Mouse (Mus musculus) embryonic facial prominence, embryonic 14.5 days (tissue): Measurements from ENCODE around the gene Olfr70. TPM values are rescaled to one million over a fixed set of nuclear protein-coding genes. Genes with fewer than 3 reads are reported as not detected.

Experiments
- ATAC-seq: fragments of 200-750 bp; cut with Nextera tagmentation; 2 replicates; pipeline ENCODE4 v1.8.0; 2017; ENCODE audit warnings: low read depth, moderate number of reproducible peaks, moderate TSS enrichment
- DNase-seq: peaks from one replicate; pipeline ENCODE4 v3.0.0-alpha.2; 2015; ENCODE audit warnings: low spot score
- H3K27ac ChIP-seq: fragments of 300-500 bp; sonication (generic); replicated peaks from 2 replicates; pipeline ENCODE4 v1.5.1; 2014; ENCODE audit warnings: low read depth, mild to moderate bottlenecking, low read length, moderate library complexity
- H3K27me3 ChIP-seq: fragments of 300-500 bp; sonication (generic); replicated peaks from 2 replicates; pipeline ENCODE4 v1.6.1; 2014; ENCODE audit warnings: low read length; ENCODE audit not compliant: control insufficient read depth, insufficient read depth
- H3K36me3 ChIP-seq: fragments of 300-500 bp; sonication (generic); 2 replicates; pipeline ENCODE4 v1.6.1; 2014; ENCODE audit warnings: low read length, mixed read lengths; ENCODE audit not compliant: control insufficient read depth, insufficient read depth
- H3K4me1 ChIP-seq: fragments of 300-500 bp; sonication (generic); 2 replicates; pipeline ENCODE4 v1.6.1; 2014; ENCODE audit warnings: antibody characterized with exemption, low read length; ENCODE audit not compliant: control insufficient read depth, insufficient read depth
- H3K4me2 ChIP-seq: fragments of 300-500 bp; sonication (generic); 2 replicates; pipeline ENCODE4 v1.6.1; 2014; ENCODE audit warnings: low read depth, mild to moderate bottlenecking, low read length, moderate library complexity, mixed read lengths
- H3K4me3 ChIP-seq: fragments of 300-500 bp; sonication (generic); 2 replicates; pipeline ENCODE4 v1.5.1; 2014; ENCODE audit warnings: low read depth, mild to moderate bottlenecking, low read length
- H3K9ac ChIP-seq: fragments of 300-500 bp; sonication (generic); 2 replicates; pipeline ENCODE4 v1.6.1; 2014; ENCODE audit warnings: low read depth, mild to moderate bottlenecking, low read length, moderate library complexity, mixed read lengths
- H3K9me3 ChIP-seq: fragments of 300-500 bp; sonication (generic); 2 replicates; pipeline ENCODE4 v1.6.1; 2016; ENCODE audit warnings: low read length; ENCODE audit not compliant: control insufficient read depth
- WGBS: fragments of 180-500 bp; shearing (Covaris S2); extraction: QIAGEN DNeasy Blood & Tissue Kit; methylation state at CpG from one replicate; pipeline ENCODE4 v1.1.7; 2014; 5-methylcytosine and 5-hydroxymethylcytosine counted together
- polyA plus RNA-seq: library from polyadenylated mRNA; unstranded; fragments of >200 nt; fragmentation: Nextera tagmentation; extraction: Ambion mirVana; gene quantifications from 2 replicates; pipeline ENCODE4 v1.2.1, GENCODE M21; 2014

The Olfr70 gene
- not detected in 2 replicates for polyA plus RNA-seq

- no peak within 1 kb of the TSS for H3K9ac ChIP-seq
- H3K4me2 ChIP-seq, result no peak within 1 kb of the TSS
- H3K9me3 ChIP-seq, result no peaks in the 10 kb centered on the region
- 87% methylated on average over 6 of the region's 6 CpGs for WGBS
- H3K4me3 ChIP-seq, result no peak within 1 kb of the TSS
- no peak within 1 kb of the TSS for H3K27ac ChIP-seq
- H3K4me1 ChIP-seq, result no peaks in the 10 kb centered on the region
- DNase-seq (no peak), ATAC-seq (no peak)
- no peaks in the 10 kb centered on the region for H3K27me3 ChIP-seq
- no peaks in the 10 kb centered on the region for H3K36me3 ChIP-seq
Measured at GRCm38 (mm10) chr4:43700707-43701106, at the start of gene Olfr70. Gene Olfr70, minus strand, starts transcription at chr4:43700807.

GRCm38 (mm10) chr4:43745187-43745586 lies 44.6 kb upstream of the Olfr70 start:
- ATAC-seq, result no peak
- WGBS, result 14% methylated on average over 6 of the region's 6 CpGs

DNA sequence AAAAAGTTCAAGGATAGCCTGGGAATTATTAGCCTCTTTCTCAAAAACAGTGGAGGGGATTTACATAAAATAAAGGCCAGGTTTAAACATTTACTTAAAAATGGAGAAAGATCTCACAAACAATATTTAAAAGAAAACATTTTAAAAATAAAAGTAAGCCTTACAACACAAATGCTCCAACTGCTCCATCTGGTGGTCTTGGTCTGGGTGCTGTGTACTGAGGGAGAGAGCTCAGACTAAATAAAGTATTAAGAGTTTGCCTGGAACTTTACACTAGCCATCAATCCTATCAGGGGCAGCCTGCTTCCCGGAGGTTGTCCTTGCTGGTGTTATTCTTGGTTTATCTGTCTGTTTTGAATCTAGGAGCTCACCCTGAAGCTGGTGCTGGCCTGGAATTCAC lies 42.5 kb upstream of the Olfr70 start:
- no peak overlapping the region for H3K4me2 ChIP-seq
- H3K36me3 ChIP-seq, result no peaks in the 10 kb centered on the region
- H3K27ac ChIP-seq, result no peak overlapping the region
- H3K4me1 ChIP-seq, result no peaks in the 10 kb centered on the region
- H3K9me3 ChIP-seq, result no peaks in the 10 kb centered on the region
- H3K27me3 ChIP-seq, result no peaks in the 10 kb centered on the region
- ATAC-seq (no peak), DNase-seq (no peak)
- 45% methylated on average over 1 of the region's 1 CpGs for WGBS
- H3K9ac ChIP-seq, result no peak overlapping the region
- H3K4me3 ChIP-seq, result no peak overlapping the region

More at GRCm38 (mm10) chr4:43745187-43745586, 44.6 kb upstream of the Olfr70 start:
- H3K9me3 ChIP-seq, result 0 out of 2 replicates have a peak, but pooled peaks cover 6% of the 10 kb centered on the region
- H3K4me3 ChIP-seq, result no peak overlapping the region
- H3K4me2 ChIP-seq, result no peak overlapping the region
- H3K36me3 ChIP-seq, result no peaks in the 10 kb centered on the region
- H3K4me1 ChIP-seq, result no peaks in the 10 kb centered on the region
- peak; percentile 76 for DNase-seq
- no peak overlapping the region for H3K27ac ChIP-seq
- H3K9ac ChIP-seq, result no peak overlapping the region
- H3K27me3 ChIP-seq, result no peaks in the 10 kb centered on the region

DNA sequence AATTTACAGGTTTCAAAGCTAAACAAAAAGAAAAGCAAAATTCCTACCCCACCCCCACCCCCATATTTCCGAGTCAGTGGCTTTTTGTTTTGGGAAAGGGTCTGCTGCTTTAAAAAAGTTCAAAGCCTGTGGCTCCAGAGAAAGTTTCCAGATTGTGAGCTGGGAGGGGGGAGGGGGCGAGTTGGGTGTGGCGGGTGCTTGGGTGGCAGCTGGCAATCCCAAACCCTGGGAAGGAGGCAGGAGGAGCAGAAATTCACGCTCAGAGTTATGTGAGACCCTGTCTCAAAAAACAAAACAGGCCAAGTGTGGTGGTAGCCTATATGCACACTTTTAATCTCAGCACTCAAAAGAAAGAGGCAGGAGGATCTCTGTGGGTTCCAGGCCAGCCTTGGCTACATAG lies 42.0 kb upstream of the Olfr70 start:
- Histone ChIP-seq H3K27me3 (no peaks in the 10 kb centered on the region), H3K9ac (no peak overlapping the region), H3K4me2 (no peak overlapping the region), H3K9me3 (no peaks in the 10 kb centered on the region), H3K4me3 (no peak overlapping the region), H3K4me1 (no peaks in the 10 kb centered on the region), H3K36me3 (no peaks in the 10 kb centered on the region), H3K27ac (no peak overlapping the region)
- DNase-seq (no peak), ATAC-seq (no peak)
- WGBS, result 23% methylated on average over 4 of the region's 4 CpGs

DNA sequence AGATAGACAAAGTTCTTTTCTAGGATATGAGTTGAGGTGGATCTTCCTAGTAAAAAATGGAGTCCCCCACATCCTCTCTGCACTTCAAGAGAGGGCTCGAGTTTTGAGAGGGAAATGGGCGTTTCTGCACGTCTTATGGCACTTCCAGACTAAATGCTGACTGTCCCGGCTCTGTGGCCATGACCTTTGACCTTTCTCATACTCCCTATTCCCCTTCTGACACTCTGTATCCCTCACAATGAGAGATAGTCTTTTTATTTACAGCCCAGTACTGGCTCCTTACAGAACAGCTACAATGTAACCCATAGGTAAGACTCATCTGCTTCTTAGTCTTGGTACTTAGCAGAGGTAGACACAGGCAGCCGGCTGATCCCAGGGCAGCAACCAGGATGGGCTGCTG lies 40.9 kb upstream of the Olfr70 start:
- H3K4me3 ChIP-seq, result no peak overlapping the region
- ATAC-seq (no peak), DNase-seq (no peak)
- no peak overlapping the region for H3K9ac ChIP-seq
- H3K4me2 ChIP-seq, result no peak overlapping the region
- WGBS, result 61% methylated on average over 5 of the region's 5 CpGs
- H3K36me3 ChIP-seq, result no peaks in the 10 kb centered on the region
- no peaks in the 10 kb centered on the region for H3K27me3 ChIP-seq
- no peaks in the 10 kb centered on the region for H3K4me1 ChIP-seq
- no peak overlapping the region for H3K27ac ChIP-seq
- H3K9me3 ChIP-seq, result no peaks in the 10 kb centered on the region

- H3K27ac ChIP-seq, result no peak overlapping the region
- no peak overlapping the region for H3K4me2 ChIP-seq
- no peaks in the 10 kb centered on the region for H3K4me1 ChIP-seq
- DNase-seq, result no peak
- no peaks in the 10 kb centered on the region for H3K36me3 ChIP-seq
- WGBS, result 68% methylated on average over 8 of the region's 8 CpGs
- H3K9ac ChIP-seq, result no peak overlapping the region
- no peak overlapping the region for H3K4me3 ChIP-seq
- H3K9me3 ChIP-seq, result no peaks in the 10 kb centered on the region
- H3K27me3 ChIP-seq, result no peaks in the 10 kb centered on the region
- no peak for ATAC-seq
Measured at GRCm38 (mm10) chr4:43738989-43739674, 38.5 kb upstream of the Olfr70 start.

DNA sequence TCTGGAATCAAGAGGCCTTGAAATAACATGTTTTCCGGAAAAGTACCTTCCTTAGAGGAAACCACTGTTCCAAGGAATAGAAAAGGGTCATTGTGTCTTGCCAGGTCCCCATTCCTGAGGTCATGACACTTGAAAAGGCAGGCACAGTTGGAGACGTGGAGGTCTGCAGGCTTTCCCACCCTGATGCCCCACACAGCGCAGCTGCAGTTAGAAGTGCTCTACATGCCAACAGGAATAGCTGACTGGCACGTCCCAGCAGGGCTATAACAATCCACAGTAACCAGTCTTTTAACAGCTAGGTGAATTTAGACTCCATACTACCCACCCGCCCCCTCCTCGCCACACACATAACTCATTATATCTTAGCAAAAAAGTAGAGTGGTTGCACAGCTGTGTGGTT lies 36.5 kb upstream of the Olfr70 start:
- H3K9me3 ChIP-seq, result no peaks in the 10 kb centered on the region
- H3K4me3 ChIP-seq, result no peak overlapping the region
- ATAC-seq, result no peak
- no peak overlapping the region for H3K9ac ChIP-seq
- no peaks in the 10 kb centered on the region for H3K27me3 ChIP-seq
- no peaks in the 10 kb centered on the region for H3K36me3 ChIP-seq
- WGBS, result 48% methylated on average over 6 of the region's 6 CpGs
- no peak overlapping the region for H3K27ac ChIP-seq
- no peaks in the 10 kb centered on the region for H3K4me1 ChIP-seq
- H3K4me2 ChIP-seq, result no peak overlapping the region
- DNase-seq, result no peak

- WGBS, result 76% methylated on average over 5 of the region's 5 CpGs
Measured at GRCm38 (mm10) chr4:43733186-43733585, 32.6 kb upstream of the Olfr70 start.

DNA sequence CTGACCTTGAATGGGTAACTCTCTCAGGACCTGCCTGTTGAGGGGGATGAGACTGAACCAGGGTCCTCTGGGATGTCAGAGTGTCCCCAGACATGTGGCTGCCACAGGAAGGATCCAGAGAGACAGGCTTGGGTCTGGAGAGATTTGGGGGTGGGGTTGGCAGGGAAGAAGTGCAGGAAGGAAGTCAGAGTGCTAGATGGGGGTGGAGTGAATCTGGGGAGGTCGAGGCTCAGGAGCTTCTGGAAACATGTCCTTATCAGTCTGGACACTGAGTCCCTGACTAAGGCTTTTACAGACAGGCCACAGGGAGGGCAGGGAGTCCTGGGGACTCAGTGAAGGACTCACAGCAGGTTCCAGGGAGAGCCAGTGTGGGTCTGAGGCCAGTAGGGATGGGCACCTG lies 31.6 kb upstream of the Olfr70 start:
- WGBS, result 0% methylated on average over 1 of the region's 1 CpGs
- Histone ChIP-seq H3K4me2 (no peak overlapping the region), H3K27me3 (no peaks in the 10 kb centered on the region), H3K27ac (no peak overlapping the region), H3K9me3 (no peaks in the 10 kb centered on the region), H3K4me1 (peaks cover 10% of the 10 kb centered on the region; the same call in 1 of the 2 replicates), H3K36me3 (no peaks in the 10 kb centered on the region), H3K9ac (no peak overlapping the region), H3K4me3 (no peak overlapping the region)
- DNase-seq, result no peak
- ATAC-seq, result no peak

More at GRCm38 (mm10) chr4:43733186-43733585, 32.6 kb upstream of the Olfr70 start:
- Histone ChIP-seq H3K9ac (no peak overlapping the region), H3K4me3 (no peak overlapping the region), H3K4me2 (no peak overlapping the region), H3K36me3 (no peaks in the 10 kb centered on the region), H3K27me3 (no peaks in the 10 kb centered on the region), H3K9me3 (no peaks in the 10 kb centered on the region), H3K4me1 (0 out of 2 replicates have a peak, but pooled peaks cover 2% of the 10 kb centered on the region), H3K27ac (no peak overlapping the region)
- ATAC-seq, result no peak
- no peak for DNase-seq
